ENCODE assay signal across 11 mouse cellular contexts in the genomic region with DNA sequence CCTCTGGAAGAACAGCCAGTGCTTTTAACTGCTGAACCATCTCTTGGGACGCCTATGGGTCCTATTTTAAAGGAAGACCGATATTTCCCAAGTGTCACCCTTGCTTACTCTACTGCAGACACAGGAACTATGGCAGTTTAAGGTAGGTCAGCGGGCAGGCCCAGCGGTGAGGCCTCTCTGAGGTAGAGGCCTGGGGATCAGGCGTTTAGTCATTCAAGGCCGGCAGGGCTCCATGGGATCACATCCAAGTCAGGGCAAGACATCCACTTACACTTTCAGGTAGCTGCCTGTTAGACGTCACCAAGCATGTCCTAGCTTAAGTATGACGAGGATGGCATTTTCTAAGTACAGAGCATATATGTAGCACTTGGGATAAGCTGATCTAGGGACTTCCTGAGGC. TPM values are rescaled to one million over a fixed set of nuclear protein-coding genes. Genes with fewer than 3 reads are reported as not detected.
DNase-seq lines count a peak whose midpoint lies in the region.
"Had no signal": no experiment of that assay in that cellular context is flagged by ENCODE, and none has a peak within 500 bp of the region (broad histone marks: within the 10 kb centered on the region; RNA-seq: fewer than 3 reads in every experiment).

No protein-coding gene starts in this region.

- intact Hi-C loops in heart, postnatal 36 days (cut with DNase I): no loop called here

- peak; percentile 34 to 40 for DNase-seq in adrenal gland, postnatal 36 days
- DNase-seq in adrenal gland, adult 8-10 months: no peak
- peak; percentile 86 for DNase-seq in heart, adult 11 months
- no peak for DNase-seq in heart, postnatal 36 days
- DNase-seq in right cerebral cortex, postnatal 10 days (ENCODE audit: low spot score in 2 of 2): peak; percentile 18 to 30
- no peak for DNase-seq in right cerebral cortex, postnatal 36 days (ENCODE audit: low spot score in 2 of 2)
- DNase-seq: embryo, embryonic 11 days; gastrocnemius, adult 2 months; gastrocnemius, postnatal 25 days; heart, postnatal 4 days; kidney, adult 18-20 months had no signal

RNA-seq across cellular contexts. Expression of gene Stat1, which starts 41.9 kb away (rescaled TPM):
- 100 to 1,000 TPM in 1 of 2 experiments, 10 to 100 TPM in 1; 88.7 to 112 TPM for total RNA-seq in adrenal gland, postnatal 36 days (2021)
- 100 to 1,000 TPM in 1 of 4 experiments, 10 to 100 TPM in 3; 67.0 to 111 (median 83.5) TPM for total RNA-seq in adrenal gland, adult 8-10 months (2022)
- 10 to 100 TPM; 23.3 to 33.3 TPM for total RNA-seq in heart, postnatal 36 days (2021)

Comparison
In these comparisons a context has a peak if more than half of its experiments do, and no peak if none do; other contexts are left out.
1. DNase-seq: peak in adrenal gland, postnatal 36 days (2 of 2), heart, adult 11 months (single experiment) and right cerebral cortex, postnatal 10 days (2 of 2); none in adrenal gland, adult 8-10 months (single experiment), heart, postnatal 36 days (0 of 2) and right cerebral cortex, postnatal 36 days (0 of 2).